Mouse (Mus musculus) splenic B cell, adult 2 months (primary cell): ENCODE results near the gene Abca2.

Experiments
- DNase-seq: peaks from one replicate; pipeline ENCODE4 v3.0.0-alpha.2; 2011; ENCODE audit warnings: low read depth, low spot score
- H3K27me3 ChIP-seq: 2 replicates; pipeline ENCODE4 v1.6.1; 2012; ENCODE audit warnings: mild to moderate bottlenecking, low read length, moderate library complexity, mixed read lengths; ENCODE audit not compliant: control insufficient read depth, poor library complexity, insufficient read depth, severe bottlenecking
- H3K36me3 ChIP-seq: 2 replicates; pipeline ENCODE4 v1.6.1; 2012; ENCODE audit warnings: mild to moderate bottlenecking, low read length, moderate library complexity, mixed read lengths; ENCODE audit not compliant: control insufficient read depth, poor library complexity, insufficient read depth, severe bottlenecking

The Abca2 gene

GRCm38 (mm10) chr2:25461407-25461806, 32.9 kb downstream of the Abca2 start:
- H3K36me3 ChIP-seq = no peaks in the 10 kb centered on the region; the same call in 1 of the 2 replicates
- H3K27me3 ChIP-seq = no peaks in the 10 kb centered on the region
- DNase-seq = no peak

GRCm38 (mm10) chr2:25463630-25464029, 35.1 kb downstream of the Abca2 start:
- DNase-seq = no peak
- Histone ChIP-seq H3K36me3 (no peaks in the 10 kb centered on the region), H3K27me3 (no peaks in the 10 kb centered on the region)

- DNase-seq = no peak
- H3K36me3 ChIP-seq = no peaks in the 10 kb centered on the region
- no peaks in the 10 kb centered on the region for H3K27me3 ChIP-seq
Observed at GRCm38 (mm10) chr2:25465256-25465655, 36.8 kb downstream of the Abca2 start.

- DNase-seq = peak; percentile 74
- Histone ChIP-seq H3K36me3 (no peaks in the 10 kb centered on the region), H3K27me3 (no peaks in the 10 kb centered on the region)
Observed at GRCm38 (mm10) chr2:25465816-25466635, 37.5 kb downstream of the Abca2 start.

DNA sequence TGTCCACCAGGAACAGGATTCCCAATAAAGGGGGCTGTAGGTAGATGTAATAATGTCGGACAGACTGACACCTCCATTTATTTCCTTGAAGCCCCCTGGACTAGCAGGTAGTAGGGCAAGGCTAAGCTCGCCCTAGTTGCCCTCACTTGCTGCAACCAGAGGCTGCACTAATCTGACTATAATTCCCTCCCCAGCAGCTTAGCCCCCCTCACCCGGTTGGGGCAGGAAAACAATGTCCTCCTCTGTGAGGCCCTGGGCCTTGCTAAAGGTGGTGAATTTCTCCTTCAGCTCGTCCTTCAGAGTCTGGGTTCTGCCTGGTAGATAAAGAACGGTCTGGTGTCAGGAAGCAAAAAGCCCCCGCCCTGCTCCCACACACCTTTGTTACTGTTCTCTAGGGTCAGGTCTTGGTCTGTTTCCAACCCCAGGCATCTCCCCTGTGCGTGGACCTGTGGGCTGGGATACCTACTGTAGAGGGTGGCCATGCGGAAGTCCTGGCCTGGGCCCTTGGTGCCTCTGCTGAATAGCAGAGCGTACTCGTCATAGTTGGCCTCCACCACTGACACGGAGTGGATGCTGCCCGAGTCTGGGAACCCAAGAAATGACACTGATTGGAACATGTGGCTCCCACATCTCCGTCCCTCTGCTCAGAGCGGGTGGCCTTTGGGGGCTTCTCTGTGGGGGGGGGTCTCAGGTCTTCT, 39.3 kb downstream of the Abca2 start:
- no peaks in the 10 kb centered on the region for H3K27me3 ChIP-seq
- no peaks in the 10 kb centered on the region for H3K36me3 ChIP-seq
- no peak for DNase-seq

GRCm38 (mm10) chr2:25468962-25469915, 40.7 kb downstream of the Abca2 start:
- Histone ChIP-seq H3K36me3 (no peaks in the 10 kb centered on the region), H3K27me3 (no peaks in the 10 kb centered on the region)
- no peak for DNase-seq

GRCm38 (mm10) chr2:25469969-25470368, 41.5 kb downstream of the Abca2 start, which contains the start of gene Ptgds:
Ptgds (minus strand) TSS chr2:25470046.
- no peak for DNase-seq
- H3K27me3 ChIP-seq = no peaks in the 10 kb centered on the region
- no peaks in the 10 kb centered on the region for H3K36me3 ChIP-seq

DNA sequence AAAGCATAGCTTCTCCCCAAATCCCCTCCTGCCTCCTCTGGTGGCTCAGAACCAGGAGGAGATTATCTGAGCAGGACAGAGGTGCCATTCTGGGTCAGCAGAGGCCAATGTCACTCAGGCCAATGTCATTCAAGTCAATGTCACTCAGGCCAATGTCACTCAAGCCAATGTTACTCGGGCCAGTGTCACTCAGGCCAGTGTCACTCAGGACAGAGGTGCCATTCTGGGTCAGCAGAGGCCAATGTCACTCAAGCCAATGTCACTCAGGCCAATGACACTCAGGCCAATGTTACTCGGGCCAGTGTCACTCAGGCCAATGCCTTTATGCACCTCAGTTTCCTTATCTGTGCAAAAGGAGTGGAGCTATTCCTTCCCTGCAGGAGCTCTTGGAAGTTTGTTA, 44.0 kb downstream of the Abca2 start:
- H3K27me3 ChIP-seq = no peaks in the 10 kb centered on the region
- no peak for DNase-seq
- no peaks in the 10 kb centered on the region for H3K36me3 ChIP-seq

GRCm38 (mm10) chr2:25477541-25477940, 49.0 kb downstream of the Abca2 start:
- no peak for DNase-seq
- no peaks in the 10 kb centered on the region for H3K36me3 ChIP-seq
- H3K27me3 ChIP-seq = no peaks in the 10 kb centered on the region

DNA sequence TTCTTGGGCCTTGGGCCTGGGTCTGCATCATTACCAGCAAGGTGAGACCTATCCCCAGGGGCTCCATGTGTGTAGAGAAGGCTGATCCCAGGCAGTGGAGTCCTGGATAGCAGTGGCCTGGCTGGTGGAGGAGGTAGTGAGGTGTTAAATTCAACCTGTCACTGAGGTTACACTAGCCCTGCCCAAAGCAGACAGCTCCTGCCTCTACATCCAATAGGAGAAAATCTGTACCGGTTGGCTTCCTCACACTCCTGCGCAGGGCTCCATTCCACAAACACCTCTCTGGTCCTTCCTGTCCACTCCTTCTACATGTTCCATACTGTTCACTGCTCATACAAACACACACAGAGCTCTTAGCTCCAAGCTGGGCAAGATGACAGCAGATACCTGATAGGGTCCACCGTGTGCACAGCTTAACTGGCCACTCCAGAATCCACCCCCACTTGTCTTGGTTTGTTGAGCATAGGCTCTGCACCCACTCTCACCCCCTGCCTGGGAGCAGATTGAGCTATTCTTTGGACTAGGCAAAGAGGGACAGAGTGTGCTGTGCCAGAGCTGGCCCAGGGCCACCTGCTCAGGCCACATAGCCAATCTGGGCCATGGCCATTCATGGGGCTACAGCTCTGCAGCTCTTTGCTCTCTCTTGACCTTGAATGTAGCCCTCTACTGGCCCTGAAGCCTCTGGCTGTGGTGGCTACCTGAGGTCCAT, 49.6 kb downstream of the Abca2 start:
- DNase-seq = no peak
- Histone ChIP-seq H3K27me3 (no peaks in the 10 kb centered on the region), H3K36me3 (no peaks in the 10 kb centered on the region)

GRCm38 (mm10) chr2:25479551-25480311, 51.2 kb downstream of the Abca2 start:
- Histone ChIP-seq H3K36me3 (no peaks in the 10 kb centered on the region), H3K27me3 (no peaks in the 10 kb centered on the region)
- DNase-seq = no peak

GRCm38 (mm10) chr2:25480541-25480940, 52.0 kb downstream of the Abca2 start:
- no peaks in the 10 kb centered on the region for H3K27me3 ChIP-seq
- H3K36me3 ChIP-seq = no peaks in the 10 kb centered on the region

GRCm38 (mm10) chr2:25482969-25483368, 54.5 kb downstream of the Abca2 start:
- H3K36me3 ChIP-seq = no peaks in the 10 kb centered on the region
- no peaks in the 10 kb centered on the region for H3K27me3 ChIP-seq
- DNase-seq = peak; percentile 87

More at GRCm38 (mm10) chr2:25480541-25480940, 52.0 kb downstream of the Abca2 start:
- no peak for DNase-seq
